Mouse (Mus musculus) urinary bladder, postnatal 14 days (tissue): Measurements from ENCODE around the gene Col1a1.

Source experiments
- DNase-seq: peaks from one replicate; pipeline ENCODE4 v3.0.0; 2021; ENCODE audit warnings: low spot score

Col1a1 gene

DNA sequence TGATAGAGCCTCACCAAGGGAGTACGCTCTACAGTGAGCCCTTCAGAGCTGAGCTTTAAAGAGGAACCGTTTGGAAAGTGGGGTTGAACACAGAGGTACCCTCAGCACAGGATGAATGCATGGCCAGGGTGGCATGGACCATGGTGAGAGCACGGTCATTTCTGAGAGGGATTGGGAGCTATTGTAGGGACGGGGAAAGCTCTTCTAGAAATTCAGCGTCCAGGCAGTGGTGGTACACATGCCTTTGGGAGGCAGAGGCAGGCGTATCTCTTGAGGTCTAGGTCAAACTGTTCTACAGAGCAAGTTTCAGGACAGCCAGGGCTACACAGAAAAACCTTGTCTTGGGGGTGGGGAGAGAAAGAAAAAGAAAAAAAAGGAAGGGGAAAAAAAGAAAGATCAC, 61.0 kb downstream of the Col1a1 start:
- DNase-seq = no peak

DNA sequence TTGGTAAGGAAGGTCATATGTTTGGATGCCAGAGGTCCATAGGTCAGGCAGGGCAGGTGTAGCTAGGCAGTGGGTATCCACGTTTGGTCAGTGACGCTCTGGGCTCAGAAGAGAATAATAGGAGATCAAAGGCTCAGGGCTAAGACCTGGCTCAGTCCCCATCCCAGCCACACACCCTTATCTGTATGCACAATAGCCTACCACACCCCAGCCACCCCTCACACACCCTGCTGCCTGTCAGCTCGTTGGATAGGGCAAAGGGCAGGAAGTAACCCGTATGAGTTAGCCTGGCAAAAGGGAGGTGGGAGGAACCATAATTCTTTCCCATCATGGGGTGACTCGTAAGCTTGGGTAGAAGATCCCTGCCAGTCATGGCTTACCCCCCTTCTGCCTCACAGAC, 61.6 kb downstream of the Col1a1 start:
- no peak for DNase-seq

DNA sequence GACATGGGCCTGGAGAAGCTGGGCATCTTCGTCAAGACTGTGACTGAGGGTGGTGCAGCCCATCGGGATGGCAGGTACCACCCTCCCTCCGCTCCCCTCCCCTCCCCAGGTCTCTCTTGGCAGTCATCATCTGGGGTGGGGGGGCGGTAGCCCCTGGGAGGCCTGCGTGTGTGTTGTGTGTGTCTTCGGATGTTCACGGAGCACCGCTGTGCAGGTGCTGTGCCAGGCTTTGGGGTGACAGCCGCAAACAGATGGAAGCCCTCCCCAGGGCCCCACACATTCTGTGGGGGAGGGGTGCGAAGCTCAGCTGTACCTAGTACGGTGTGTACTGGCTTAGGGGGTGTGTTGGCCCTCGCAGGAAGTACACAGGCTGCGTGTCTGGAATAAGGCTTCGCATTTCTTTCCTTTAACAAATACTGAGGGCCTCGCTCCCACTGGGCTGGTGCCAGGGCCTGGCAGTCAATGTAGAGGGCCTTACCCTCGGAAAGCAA, 62.1 kb downstream of the Col1a1 start:
- DNase-seq = peak; percentile 46

DNA sequence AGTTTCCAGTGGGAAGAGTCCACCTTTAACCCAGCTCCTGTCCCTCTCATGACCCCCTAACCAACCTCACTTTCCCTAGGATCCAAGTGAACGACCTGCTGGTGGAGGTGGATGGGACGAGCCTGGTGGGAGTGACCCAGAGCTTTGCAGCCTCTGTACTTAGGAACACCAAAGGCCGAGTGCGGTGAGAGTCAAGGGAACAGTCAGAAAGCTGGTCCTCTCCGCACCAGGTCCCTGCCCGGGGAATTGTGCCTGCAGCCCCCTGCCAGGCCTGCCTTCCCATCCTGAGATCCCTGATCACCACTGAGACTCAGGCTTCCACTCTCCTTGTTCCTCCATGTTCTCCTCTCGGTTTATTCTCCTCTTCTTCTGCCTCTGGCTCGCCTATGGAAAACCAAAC, 64.1 kb downstream of the Col1a1 start:
- no peak for DNase-seq

DNA sequence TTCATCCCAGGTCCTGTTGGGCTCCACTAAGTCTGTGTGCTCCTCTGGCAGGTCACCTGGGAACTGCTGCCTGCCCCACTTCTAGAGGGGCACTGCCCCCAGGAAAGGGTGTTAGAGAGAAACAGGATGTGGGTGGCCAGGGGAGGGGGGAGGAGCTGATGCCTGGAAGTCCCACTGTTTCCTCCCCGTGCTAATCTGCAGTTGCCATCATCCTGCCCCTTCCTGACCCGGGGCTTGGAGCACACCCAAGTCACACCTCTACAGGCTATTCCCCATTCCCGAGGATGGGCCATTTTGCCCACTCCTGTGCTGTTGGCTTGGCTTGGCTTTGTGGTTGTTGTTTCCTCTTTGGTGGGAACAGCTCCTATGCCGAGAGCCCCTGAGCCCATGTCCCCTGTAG, 64.5 kb downstream of the Col1a1 start:
- peak; percentile 63 for DNase-seq

GRCm38 (mm10) chr11:95001058-95001457, 65.0 kb downstream of the Col1a1 start:
- DNase-seq = peak; percentile 68

GRCm38 (mm10) chr11:95001584-95002347, 65.7 kb downstream of the Col1a1 start:
- no peak for DNase-seq
